Mouse (Mus musculus) liver, embryonic 14.5 days (tissue): ENCODE measurements at regions not wholly inside any gene's neighbourhood (a gene's known extent, or its start where the extent isn't known, plus 50 kb on each side); places are given as distances from the start of the nearest gene placed in this dataset.

Experiments
- CTCF ChIP-seq: IDR thresholded peaks from 2 replicates; pipeline ENCODE4 v1.5.1; 2016; ENCODE audit warnings: antibody characterized with exemption, low read depth, control low read depth
- EP300 ChIP-seq: IDR thresholded peaks from 2 replicates; pipeline ENCODE4 v1.6.1; 2016; ENCODE audit warnings: antibody characterized with exemption, low read depth

- TF ChIP-seq CTCF, result no peak
- TF ChIP-seq EP300, result no peak
Observed at GRCm38 (mm10) chr2:117871507-117872282, 240.0 kb upstream of the Thbs1 start.
